Mouse (Mus musculus): ENCODE data around the gene Plpp7. TPM values are rescaled to one million over a fixed set of nuclear protein-coding genes. Genes with fewer than 3 reads are reported as not detected.

Gene Plpp7
- polyA plus RNA-seq (2015; fragmentation: Nextera tagmentation; extraction: Ambion mirVana) = 1.4 and 2.1 TPM in 2 replicates

DNA sequence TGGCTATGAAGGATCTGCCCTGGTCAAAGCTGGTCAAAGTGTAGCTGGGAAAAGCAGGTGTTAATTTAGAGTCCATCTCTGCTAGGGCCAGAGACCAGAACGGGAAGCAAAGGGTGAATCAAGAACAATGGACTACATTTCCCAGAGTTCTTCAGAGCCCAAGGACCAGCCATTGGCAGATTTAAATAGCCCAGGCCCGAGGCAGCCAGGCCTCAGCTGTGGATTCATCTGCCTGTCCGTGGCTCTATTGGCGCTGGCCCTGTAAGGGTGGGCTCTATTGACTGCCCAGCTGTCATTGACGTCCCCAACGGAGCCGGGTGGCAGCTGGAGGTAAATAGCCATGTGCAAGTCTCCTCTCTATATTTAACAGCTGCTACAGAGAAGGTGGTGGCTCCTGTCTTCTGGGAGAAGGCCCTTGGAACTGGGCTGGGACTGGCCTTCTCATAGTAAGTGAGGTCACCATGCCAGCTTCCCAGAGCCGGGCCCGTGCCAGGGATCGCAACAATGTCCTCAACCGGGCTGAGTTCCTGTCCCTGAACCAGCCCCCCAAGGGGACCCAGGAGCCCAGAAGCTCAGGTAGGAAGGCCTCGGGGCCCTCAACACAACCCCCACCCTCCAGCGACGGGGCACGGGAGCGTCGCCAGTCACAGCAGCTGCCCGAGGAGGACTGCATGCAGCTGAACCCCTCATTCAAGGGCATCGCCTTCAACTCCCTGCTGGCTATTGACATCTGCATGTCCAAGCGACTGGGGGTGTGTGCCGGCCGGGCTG, at the start of gene Plpp7:
Gene Plpp7, plus strand, starts transcription at position 178 of the 771 bp plus-strand sequence.
- 55% methylated on average over 22 of the region's 22 CpGs for WGBS (ENCODE audit: insufficient replicate concordance)
- peaks cover 25% of the 10 kb centered on the region for H3K4me1 ChIP-seq (ENCODE audit: control insufficient read depth, low read depth, low read length)
- H3K9me3 ChIP-seq (replicated peaks; ENCODE audit: control insufficient read depth, low read length) = no peaks in the 10 kb centered on the region
- H3K36me3 ChIP-seq (ENCODE audit: control insufficient read depth, insufficient read depth) = no peaks in the 10 kb centered on the region
- peak; percentile 65 for ATAC-seq (ENCODE audit: low read depth)
- no peak within 1 kb of the TSS for H3K27ac ChIP-seq (ENCODE audit: low read length)
- peak within 1 kb of the TSS; percentile 19; the same call in 1 of the 2 replicates for H3K9ac ChIP-seq (ENCODE audit: low read depth, low read length)
- peak within 1 kb of the TSS; percentile 31 for H3K4me3 ChIP-seq (ENCODE audit: low read depth, low read length)
- H3K27me3 ChIP-seq (ENCODE audit: control insufficient read depth, insufficient read depth, low read depth, low read length) = no peaks in the 10 kb centered on the region
- H3K4me2 ChIP-seq (ENCODE audit: low read depth, low read length) = peak within 1 kb of the TSS; percentile 51

- no peaks in the 10 kb centered on the region for H3K9me3 ChIP-seq (replicated peaks; ENCODE audit: control insufficient read depth, low read length)
- no peak overlapping the region for H3K27ac ChIP-seq (ENCODE audit: low read length)
- no peaks in the 10 kb centered on the region for H3K4me1 ChIP-seq (ENCODE audit: control insufficient read depth, low read depth, low read length)
- no peak overlapping the region for H3K9ac ChIP-seq (ENCODE audit: low read depth, low read length)
- H3K4me3 ChIP-seq (ENCODE audit: low read depth, low read length) = no peak overlapping the region
- no peak overlapping the region for H3K4me2 ChIP-seq (ENCODE audit: low read depth, low read length)
- H3K36me3 ChIP-seq (ENCODE audit: control insufficient read depth, insufficient read depth) = peaks cover 12% of the 10 kb centered on the region; the same call in 1 of the 2 replicates
- WGBS (ENCODE audit: insufficient replicate concordance) = 85% methylated on average over 10 of the region's 10 CpGs
- ATAC-seq (ENCODE audit: low read depth) = no peak
- no peaks in the 10 kb centered on the region for H3K27me3 ChIP-seq (ENCODE audit: control insufficient read depth, insufficient read depth, low read depth, low read length)
These were observed 49.3 kb upstream of the Plpp7 start for GRCm38 (mm10) chr2:32046009-32046408.

DNA sequence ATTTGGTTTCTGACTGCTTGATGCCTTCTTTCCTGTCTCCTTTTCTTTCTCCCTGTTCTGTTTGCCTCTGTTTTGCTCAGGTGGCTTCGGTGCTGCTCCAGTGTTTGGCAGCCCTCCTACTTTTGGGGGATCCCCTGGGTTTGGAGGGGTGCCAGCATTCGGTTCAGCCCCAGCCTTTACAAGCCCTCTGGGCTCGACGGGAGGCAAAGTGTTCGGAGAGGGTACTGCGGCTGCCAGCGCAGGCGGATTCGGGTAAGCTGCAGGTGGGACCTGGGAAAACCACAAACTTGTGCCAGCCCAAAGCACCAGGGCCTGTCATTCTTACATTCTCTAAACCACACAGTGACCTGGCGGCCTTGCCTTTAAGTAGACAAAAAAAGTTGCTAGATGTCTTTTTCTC, 48.0 kb upstream of the Plpp7 start:
- Histone ChIP-seq H3K27ac (ENCODE audit: low read length) (no peak overlapping the region), H3K4me3 (ENCODE audit: low read depth, low read length) (no peak overlapping the region), H3K36me3 (ENCODE audit: control insufficient read depth, insufficient read depth) (peaks cover 17% of the 10 kb centered on the region), H3K4me2 (ENCODE audit: low read depth, low read length) (no peak overlapping the region), H3K9ac (ENCODE audit: low read depth, low read length) (no peak overlapping the region), H3K9me3 (replicated peaks; ENCODE audit: control insufficient read depth, low read length) (no peaks in the 10 kb centered on the region), H3K27me3 (ENCODE audit: control insufficient read depth, insufficient read depth, low read depth, low read length) (no peaks in the 10 kb centered on the region), H3K4me1 (ENCODE audit: control insufficient read depth, low read depth, low read length) (no peaks in the 10 kb centered on the region)
- 88% methylated on average over 10 of the region's 10 CpGs for WGBS (ENCODE audit: insufficient replicate concordance)
- no peak for ATAC-seq (ENCODE audit: low read depth)

GRCm38 (mm10) chr2:32051791-32052190, 43.5 kb upstream of the Plpp7 start:
- H3K9ac ChIP-seq (ENCODE audit: low read depth, low read length) = no peak overlapping the region
- H3K4me2 ChIP-seq (ENCODE audit: low read depth, low read length) = no peak overlapping the region
- 78% methylated on average over 8 of the region's 8 CpGs for WGBS (ENCODE audit: insufficient replicate concordance)
- peaks cover 12% of the 10 kb centered on the region for H3K36me3 ChIP-seq (ENCODE audit: control insufficient read depth, insufficient read depth)
- H3K9me3 ChIP-seq (replicated peaks; ENCODE audit: control insufficient read depth, low read length) = no peaks in the 10 kb centered on the region
- no peak for ATAC-seq (ENCODE audit: low read depth)
- no peak overlapping the region for H3K27ac ChIP-seq (ENCODE audit: low read length)
- peaks cover under 1% of the 10 kb centered on the region for H3K4me1 ChIP-seq (ENCODE audit: control insufficient read depth, low read depth, low read length)
- no peaks in the 10 kb centered on the region for H3K27me3 ChIP-seq (ENCODE audit: control insufficient read depth, insufficient read depth, low read depth, low read length)
- no peak overlapping the region for H3K4me3 ChIP-seq (ENCODE audit: low read depth, low read length)

DNA sequence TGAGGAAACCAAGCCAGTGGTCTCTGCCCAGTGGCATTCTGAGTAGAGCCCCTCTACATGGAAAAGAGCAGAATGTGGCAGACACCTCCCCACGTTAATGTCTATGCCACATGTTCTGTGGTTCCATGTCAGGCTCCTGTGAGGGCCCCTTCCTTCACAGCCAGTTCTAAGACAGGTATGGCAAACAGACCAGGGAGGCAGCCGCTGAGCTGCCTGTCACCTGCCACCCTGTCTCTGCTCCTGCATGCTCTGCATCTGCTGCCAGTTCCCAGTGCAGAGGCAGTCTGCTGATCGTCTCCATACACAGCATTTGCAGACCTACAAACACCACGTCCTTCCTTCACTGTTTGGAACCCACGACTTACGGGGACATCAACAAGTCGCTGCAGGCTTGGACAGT, 42.9 kb upstream of the Plpp7 start:
- Histone ChIP-seq H3K27me3 (ENCODE audit: control insufficient read depth, insufficient read depth, low read depth, low read length) (no peaks in the 10 kb centered on the region), H3K9ac (ENCODE audit: low read depth, low read length) (no peak overlapping the region), H3K4me3 (ENCODE audit: low read depth, low read length) (no peak overlapping the region), H3K27ac (ENCODE audit: low read length) (no peak overlapping the region), H3K4me2 (ENCODE audit: low read depth, low read length) (no peak overlapping the region), H3K9me3 (replicated peaks; ENCODE audit: control insufficient read depth, low read length) (no peaks in the 10 kb centered on the region), H3K4me1 (ENCODE audit: control insufficient read depth, low read depth, low read length) (peaks cover 6% of the 10 kb centered on the region), H3K36me3 (ENCODE audit: control insufficient read depth, insufficient read depth) (peaks cover 12% of the 10 kb centered on the region)
- 81% methylated on average over 7 of the region's 7 CpGs for WGBS (ENCODE audit: insufficient replicate concordance)
- ATAC-seq (ENCODE audit: low read depth) = no peak

DNA sequence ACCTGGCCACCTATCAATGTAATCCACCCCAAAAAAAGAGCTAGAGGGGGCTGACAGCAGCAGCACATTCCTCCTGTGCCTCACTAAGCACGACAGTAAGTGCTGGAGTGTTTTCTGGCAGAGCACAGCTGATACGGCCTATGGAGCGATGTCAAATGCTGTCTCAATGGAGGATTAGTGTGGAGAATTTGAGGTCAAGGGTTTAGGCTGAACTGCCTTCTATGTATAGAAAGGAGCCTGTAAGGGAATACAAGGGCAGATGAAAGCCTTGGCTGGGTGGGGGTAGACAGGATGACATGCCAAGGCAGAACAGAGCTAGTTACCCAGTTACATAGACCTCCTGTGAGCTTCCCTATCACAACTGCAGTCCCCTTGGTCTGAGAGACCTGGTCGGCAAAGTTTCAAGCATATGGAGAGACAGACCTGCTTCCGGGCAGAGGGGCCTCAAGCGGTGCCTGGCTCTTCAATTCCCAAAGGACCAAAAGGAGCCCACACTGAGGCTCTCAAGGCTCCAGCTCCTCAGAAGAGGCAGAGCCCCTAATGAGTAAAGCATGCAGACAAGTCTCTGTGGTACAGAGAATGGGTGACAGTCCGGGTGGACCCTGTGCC, 39.9 kb upstream of the Plpp7 start:
- WGBS (ENCODE audit: insufficient replicate concordance) = 75% methylated on average over 7 of the region's 7 CpGs
- Histone ChIP-seq H3K4me3 (ENCODE audit: low read depth, low read length) (no peak overlapping the region), H3K36me3 (ENCODE audit: control insufficient read depth, insufficient read depth) (peaks cover 10% of the 10 kb centered on the region), H3K27me3 (ENCODE audit: control insufficient read depth, insufficient read depth, low read depth, low read length) (no peaks in the 10 kb centered on the region), H3K9ac (ENCODE audit: low read depth, low read length) (no peak overlapping the region), H3K27ac (ENCODE audit: low read length) (no peak overlapping the region), H3K4me2 (ENCODE audit: low read depth, low read length) (no peak overlapping the region), H3K4me1 (ENCODE audit: control insufficient read depth, low read depth, low read length) (peaks cover 8% of the 10 kb centered on the region), H3K9me3 (replicated peaks; ENCODE audit: control insufficient read depth, low read length) (no peaks in the 10 kb centered on the region)
- ATAC-seq (ENCODE audit: low read depth) = no peak

DNA sequence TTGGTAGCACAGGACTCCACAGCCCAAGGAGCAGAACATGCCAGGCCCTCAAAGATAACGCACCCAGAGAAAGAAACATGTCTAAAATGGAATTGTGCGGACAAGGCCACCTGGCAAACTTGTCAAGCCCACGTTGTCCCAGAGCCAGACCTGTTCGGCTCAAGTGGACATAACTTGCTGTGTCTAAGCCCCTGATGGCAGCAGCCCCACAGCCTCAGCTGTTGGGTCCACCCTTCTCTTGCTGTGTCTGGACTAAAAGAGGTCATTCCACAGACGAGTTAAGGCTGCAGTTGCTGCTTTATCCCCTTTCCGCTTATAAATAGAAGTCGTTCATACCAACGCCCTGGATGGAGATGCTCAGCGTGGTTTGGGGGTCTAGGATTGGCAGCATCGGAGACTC, 38.8 kb upstream of the Plpp7 start:
- H3K4me3 ChIP-seq (ENCODE audit: low read depth, low read length) = no peak overlapping the region
- no peak for ATAC-seq (ENCODE audit: low read depth)
- H3K9me3 ChIP-seq (replicated peaks; ENCODE audit: control insufficient read depth, low read length) = no peaks in the 10 kb centered on the region
- H3K27ac ChIP-seq (ENCODE audit: low read length) = no peak overlapping the region
- peaks cover 18% of the 10 kb centered on the region for H3K4me1 ChIP-seq (ENCODE audit: control insufficient read depth, low read depth, low read length)
- H3K27me3 ChIP-seq (ENCODE audit: control insufficient read depth, insufficient read depth, low read depth, low read length) = no peaks in the 10 kb centered on the region
- WGBS (ENCODE audit: insufficient replicate concordance) = 72% methylated on average over 10 of the region's 10 CpGs
- peaks cover 10% of the 10 kb centered on the region for H3K36me3 ChIP-seq (ENCODE audit: control insufficient read depth, insufficient read depth)
- no peak overlapping the region for H3K4me2 ChIP-seq (ENCODE audit: low read depth, low read length)
- H3K9ac ChIP-seq (ENCODE audit: low read depth, low read length) = no peak overlapping the region

DNA sequence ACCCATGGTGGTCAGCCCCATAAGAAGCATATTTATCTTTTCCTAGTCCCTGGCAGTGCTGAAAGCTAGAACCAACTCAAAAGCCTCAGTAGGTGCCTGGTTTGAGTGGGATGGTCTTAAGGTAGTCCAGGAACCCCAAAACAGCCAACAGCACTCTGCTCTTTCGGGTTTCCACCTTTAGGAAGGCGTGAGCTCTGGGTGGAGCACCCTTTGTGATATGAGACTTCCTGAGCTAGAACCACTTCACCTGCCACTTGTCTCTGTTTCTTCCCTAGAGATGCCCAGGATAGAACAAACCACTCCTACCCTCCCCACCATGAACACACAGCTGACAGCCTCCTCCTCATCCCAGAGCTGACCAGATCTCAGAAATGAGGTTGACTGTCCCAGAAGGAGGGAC, 38.0 kb upstream of the Plpp7 start:
- Histone ChIP-seq H3K9ac (ENCODE audit: low read depth, low read length) (no peak overlapping the region), H3K27ac (ENCODE audit: low read length) (no peak overlapping the region), H3K27me3 (ENCODE audit: control insufficient read depth, insufficient read depth, low read depth, low read length) (no peaks in the 10 kb centered on the region), H3K9me3 (replicated peaks; ENCODE audit: control insufficient read depth, low read length) (no peaks in the 10 kb centered on the region), H3K4me3 (ENCODE audit: low read depth, low read length) (no peak overlapping the region), H3K4me1 (ENCODE audit: control insufficient read depth, low read depth, low read length) (peaks cover 26% of the 10 kb centered on the region), H3K36me3 (ENCODE audit: control insufficient read depth, insufficient read depth) (peaks cover 3% of the 10 kb centered on the region), H3K4me2 (ENCODE audit: low read depth, low read length) (no peak overlapping the region)
- 35% methylated on average over 2 of the region's 2 CpGs for WGBS (ENCODE audit: insufficient replicate concordance)
- ATAC-seq (ENCODE audit: low read depth) = no peak

GRCm38 (mm10) chr2:32057794-32058193, 37.5 kb upstream of the Plpp7 start:
- Histone ChIP-seq H3K4me1 (ENCODE audit: control insufficient read depth, low read depth, low read length) (peaks cover 31% of the 10 kb centered on the region), H3K9me3 (replicated peaks; ENCODE audit: control insufficient read depth, low read length) (no peaks in the 10 kb centered on the region), H3K36me3 (ENCODE audit: control insufficient read depth, insufficient read depth) (no peaks in the 10 kb centered on the region), H3K27ac (ENCODE audit: low read length) (no peak overlapping the region), H3K4me3 (ENCODE audit: low read depth, low read length) (no peak overlapping the region), H3K9ac (ENCODE audit: low read depth, low read length) (no peak overlapping the region), H3K4me2 (ENCODE audit: low read depth, low read length) (no peak overlapping the region), H3K27me3 (ENCODE audit: control insufficient read depth, insufficient read depth, low read depth, low read length) (no peaks in the 10 kb centered on the region)
- WGBS (ENCODE audit: insufficient replicate concordance) = 67% methylated on average over 4 of the region's 4 CpGs
- no peak for ATAC-seq (ENCODE audit: low read depth)

All from liver, embryonic 16.5 days (tissue).